Mouse (Mus musculus) MEL (cell line): ENCODE measurements around the gene Gm49711.

ENCODE experiments used
- CHD2 ChIP-seq: IDR thresholded peaks from 2 replicates; pipeline ENCODE4 v1.6.1; 2011; ENCODE audit warnings: low read length, improper control_type of control experiment
- CTCF ChIP-seq, 3 experiments: IDR thresholded peaks in 2 of 3; conservative IDR thresholded peaks in 1 of 3; 2 replicates each; pipeline ENCODE4 v1.5.1; 2011 to 2012; ENCODE audit warnings: low read length in 3 of 3, low read depth in 2 of 3, mild to moderate bottlenecking in 2 of 3, improper control_type of control experiment in 1 of 3, inconsistent platforms in 1 of 3, mixed read lengths in 1 of 3, moderate library complexity in 1 of 3; ENCODE audit not compliant: control insufficient read depth in 1 of 3, insufficient read depth in 1 of 3, poor library complexity in 1 of 3, severe bottlenecking in 1 of 3
- E2F4 ChIP-seq: IDR thresholded peaks from 2 replicates; pipeline ENCODE4 v1.6.1; 2011; ENCODE audit warnings: low read depth, low read length, improper control_type of control experiment, borderline replicate concordance
- HCFC1 ChIP-seq: IDR thresholded peaks from 2 replicates; pipeline ENCODE4 v1.6.1; 2012; ENCODE audit warnings: low read depth, mild to moderate bottlenecking, inconsistent platforms, low read length, improper control_type of control experiment, moderate library complexity
- JUND ChIP-seq: IDR thresholded peaks from 2 replicates; pipeline ENCODE4 v1.6.1; 2011; ENCODE audit warnings: low read depth, mild to moderate bottlenecking, improper control_type of control experiment, low read length
- MAX ChIP-seq: IDR thresholded peaks from 2 replicates; pipeline ENCODE4 v1.6.1; 2011; ENCODE audit warnings: low read length, improper control_type of control experiment
- POLR2A ChIP-seq, 2 experiments: IDR thresholded peaks; 2 replicates each; pipeline ENCODE4 v1.6.1; 2011 to 2012; ENCODE audit warnings: low read length in 2 of 2, mild to moderate bottlenecking in 2 of 2, control low read depth in 1 of 2, improper control_type of control experiment in 1 of 2, low read depth in 1 of 2, moderate library complexity in 1 of 2; ENCODE audit not compliant: control insufficient read depth in 1 of 2, insufficient read depth in 1 of 2, poor library complexity in 1 of 2
- POLR2AphosphoS2 ChIP-seq: IDR thresholded peaks from 2 replicates; pipeline ENCODE4 v1.6.1; 2011; ENCODE audit warnings: low read length, improper control_type of control experiment
- RCOR1 ChIP-seq: IDR thresholded peaks from 2 replicates; pipeline ENCODE4 v1.6.1; 2012; ENCODE audit warnings: low read depth, mild to moderate bottlenecking, inconsistent platforms, low read length, improper control_type of control experiment

DNA sequence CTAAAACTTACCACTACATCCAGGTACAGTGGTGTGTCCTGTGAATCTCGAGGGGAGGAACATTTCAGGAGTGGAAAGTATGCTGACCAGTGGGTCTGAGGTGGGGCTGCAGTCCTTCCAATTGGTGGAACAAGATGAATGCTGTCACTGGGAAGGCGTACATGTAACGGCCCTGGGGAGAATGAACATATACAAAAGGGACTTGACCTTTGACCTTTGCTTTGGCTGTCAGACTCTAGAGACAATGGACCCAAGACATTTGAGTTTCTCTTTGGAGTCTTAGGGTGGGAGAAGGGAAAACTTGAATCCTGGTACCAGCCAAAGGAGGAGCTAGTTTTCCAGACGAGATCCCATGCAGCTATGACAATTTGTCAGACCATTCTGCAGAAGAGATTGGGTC, 104.2 kb downstream of the Gm49711 start:
- no peak for TF ChIP-seq CTCF (IDR thresholded peaks at IDR 0.05 in 2 of 3, conservative IDR thresholded peaks at IDR 0.05 in 1 of 3; ENCODE audit: control insufficient read depth in 1 of 3, insufficient read depth in 1 of 3, low read depth in 2 of 3, low read length in 3 of 3, poor library complexity in 1 of 3, severe bottlenecking in 1 of 3)
- TF ChIP-seq E2F4: no peak
- TF ChIP-seq POLR2A (IDR thresholded peaks at IDR 0.05; ENCODE audit: control insufficient read depth in 1 of 2, insufficient read depth in 1 of 2, low read depth in 1 of 2, low read length in 2 of 2, poor library complexity in 1 of 2): no peak
- TF ChIP-seq MAX: no peak
- TF ChIP-seq HCFC1: no peak
- TF ChIP-seq POLR2AphosphoS2: no peak
- TF ChIP-seq RCOR1: no peak
- no peak for TF ChIP-seq JUND
- no peak for TF ChIP-seq CHD2
